Mouse (Mus musculus) small intestine, adult 2 months (tissue): ENCODE measurements at regions not wholly inside any gene's neighbourhood (a gene's known extent, or its start where the extent isn't known, plus 50 kb on each side); places are given as distances from the start of the nearest gene placed in this dataset.

Experiments used
- H3K27ac ChIP-seq: fragments of 200-500 bp; 2 replicates; pipeline ENCODE4 v1.5.1; 2012; ENCODE audit warnings: low read depth, low read length, control low read depth, inconsistent platforms; ENCODE audit not compliant: insufficient read depth
- H3K27me3 ChIP-seq: fragments of 200-500 bp; 2 replicates; pipeline ENCODE4 v1.6.1; 2012; ENCODE audit warnings: mild to moderate bottlenecking, moderate library complexity, low read length, inconsistent platforms; ENCODE audit not compliant: control insufficient read depth, insufficient read depth
- H3K36me3 ChIP-seq: fragments of 200-500 bp; 2 replicates; pipeline ENCODE4 v1.6.1; 2012; ENCODE audit warnings: mild to moderate bottlenecking, low read length, control low read depth, inconsistent platforms; ENCODE audit not compliant: control insufficient read depth, insufficient read depth
- H3K4me1 ChIP-seq: fragments of 200-500 bp; 2 replicates; pipeline ENCODE4 v1.6.1; 2012; ENCODE audit warnings: low read length, inconsistent platforms, mixed read lengths; ENCODE audit not compliant: control insufficient read depth, insufficient read depth, insufficient read length
- H3K4me3 ChIP-seq: fragments of 200-500 bp; 2 replicates; pipeline ENCODE4 v1.5.1; 2012; ENCODE audit warnings: low read depth, mild to moderate bottlenecking, control low read depth, inconsistent platforms, low read length, moderate library complexity
- CTCF ChIP-seq: fragments of 200-500 bp; IDR thresholded peaks from 2 replicates; pipeline ENCODE4 v1.5.1; 2012; ENCODE audit warnings: low read depth, mild to moderate bottlenecking, control low read depth, inconsistent platforms, low read length, moderate library complexity, mixed read lengths; ENCODE audit not compliant: insufficient replicate concordance, insufficient read length; ENCODE audit errors: extremely low read depth
- POLR2A ChIP-seq: fragments of 200-500 bp; IDR thresholded peaks from 2 replicates; pipeline ENCODE4 v1.6.1; 2012; ENCODE audit warnings: low read depth, mild to moderate bottlenecking, control low read depth, inconsistent platforms, low read length, moderate library complexity
- WGBS: fragments of 180-500 bp; shearing (Covaris S2); methylation state at CpG from one replicate; pipeline ENCODE4 v1.1.7; 2018; 5-methylcytosine and 5-hydroxymethylcytosine counted together

DNA sequence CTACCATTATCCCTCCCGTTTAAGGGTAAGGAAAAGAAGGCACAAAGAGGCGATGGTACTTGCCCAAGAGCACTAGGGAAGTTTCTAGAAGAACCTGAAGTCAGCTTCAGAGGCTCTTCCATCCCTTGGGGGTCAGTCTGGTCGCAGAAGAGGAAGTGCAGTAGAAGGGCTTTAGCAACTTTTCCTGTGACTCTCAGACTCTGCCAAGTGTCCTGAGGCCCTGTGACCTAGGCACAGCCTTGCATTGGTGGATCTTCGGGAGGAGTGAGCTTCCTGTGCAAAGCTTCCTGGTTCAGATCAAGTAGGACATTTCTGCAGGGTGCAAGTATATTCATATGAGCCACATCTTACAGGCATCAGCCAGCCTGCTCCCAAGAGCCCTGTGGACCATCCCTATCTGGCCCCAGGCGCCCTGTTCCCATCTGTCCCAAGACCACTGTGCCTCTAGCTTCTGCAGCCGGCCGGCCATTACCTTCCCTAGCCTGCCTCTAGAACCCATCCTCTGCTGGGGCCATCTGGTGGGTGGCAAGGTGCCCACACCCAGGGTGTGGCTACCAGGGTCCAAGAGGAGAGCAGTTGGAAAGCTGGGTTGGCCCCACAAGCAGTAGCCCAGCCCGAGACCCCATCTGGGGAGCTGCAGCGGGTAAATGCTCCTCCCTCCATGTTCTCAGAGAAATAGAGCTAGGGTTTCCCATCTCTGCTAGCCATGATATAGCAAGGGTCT lies 72.4 kb upstream of the Lhx1 start:
- WGBS, result 69% methylated on average over 9 of the region's 9 CpGs

DNA sequence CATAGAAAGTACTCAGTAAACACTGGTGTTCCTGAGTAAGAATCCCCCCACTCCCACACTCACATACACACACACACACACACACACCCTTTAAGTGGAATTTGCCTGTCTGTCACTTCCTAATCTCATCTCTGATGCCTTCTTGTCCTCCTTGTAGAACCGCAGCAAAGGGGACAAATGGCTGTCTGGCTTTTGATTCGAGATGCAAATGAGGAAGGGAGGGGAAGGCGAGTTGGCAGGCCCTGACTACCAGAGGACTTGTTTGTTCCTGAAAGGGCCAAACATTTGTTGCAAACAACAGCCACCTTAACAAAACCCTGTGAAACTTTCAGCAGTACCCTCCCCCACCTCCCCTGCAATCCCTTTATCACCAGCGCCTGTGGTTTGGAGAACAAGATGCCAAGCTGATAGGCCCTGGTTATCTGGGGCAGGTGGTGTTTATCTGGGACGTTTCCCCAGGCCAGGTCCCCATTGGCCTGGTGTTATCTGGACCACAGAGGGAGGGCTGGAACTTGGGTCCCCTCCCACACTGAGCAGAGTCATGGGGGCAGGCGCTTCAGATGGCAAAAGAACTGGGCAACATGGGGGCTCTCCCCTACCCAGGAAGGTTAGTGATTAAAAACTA lies 67.5 kb upstream of the Lhx1 start:
- TF ChIP-seq POLR2A (no peak), CTCF (no peak)
- 11% methylated on average over 6 of the region's 6 CpGs for WGBS
- H3K36me3 ChIP-seq, result no peaks in the 10 kb centered on the region
- peaks cover 7% of the 10 kb centered on the region; the same call in 1 of the 2 replicates for H3K4me1 ChIP-seq
- H3K4me3 ChIP-seq, result no peak overlapping the region
- H3K27me3 ChIP-seq, result no peaks in the 10 kb centered on the region; the same call in 1 of the 2 replicates
- H3K27ac ChIP-seq, result no peak overlapping the region

More for the DNA sequence above, 72.4 kb upstream of the Lhx1 start:
- Histone ChIP-seq H3K27me3 (no peaks in the 10 kb centered on the region; the same call in 1 of the 2 replicates), H3K4me1 (peaks cover 3% of the 10 kb centered on the region; the same call in 1 of the 2 replicates), H3K27ac (no peak overlapping the region), H3K4me3 (no peak overlapping the region), H3K36me3 (no peaks in the 10 kb centered on the region)
- TF ChIP-seq POLR2A (no peak), CTCF (no peak)

DNA sequence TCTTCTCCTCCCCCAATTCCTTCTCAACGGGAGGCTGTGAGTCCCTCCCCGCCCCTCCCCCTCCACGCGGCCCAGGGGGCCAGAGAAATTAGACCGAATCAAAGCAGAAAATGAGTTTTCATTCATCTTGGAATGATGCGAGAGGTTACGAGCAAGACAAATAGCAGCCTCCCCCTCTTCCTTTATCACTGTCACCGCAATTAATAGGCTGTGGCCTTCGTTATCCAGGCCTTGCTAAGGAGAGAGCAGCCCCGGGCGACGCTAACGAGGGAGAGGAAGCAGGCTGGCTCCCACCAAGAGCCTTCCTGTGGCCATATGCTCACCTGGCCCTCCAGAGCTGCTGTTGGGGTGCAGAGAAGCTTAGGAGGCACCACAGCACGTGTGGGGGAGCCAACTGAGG lies 61.8 kb upstream of the Lhx1 start:
- WGBS, result 49% methylated on average over 14 of the region's 14 CpGs
- Histone ChIP-seq H3K4me3 (no peak overlapping the region), H3K36me3 (no peaks in the 10 kb centered on the region), H3K27me3 (no peaks in the 10 kb centered on the region), H3K27ac (no peak overlapping the region), H3K4me1 (peaks cover under 1% of the 10 kb centered on the region; the same call in 1 of the 2 replicates)
- TF ChIP-seq CTCF (no peak), POLR2A (no peak)

DNA sequence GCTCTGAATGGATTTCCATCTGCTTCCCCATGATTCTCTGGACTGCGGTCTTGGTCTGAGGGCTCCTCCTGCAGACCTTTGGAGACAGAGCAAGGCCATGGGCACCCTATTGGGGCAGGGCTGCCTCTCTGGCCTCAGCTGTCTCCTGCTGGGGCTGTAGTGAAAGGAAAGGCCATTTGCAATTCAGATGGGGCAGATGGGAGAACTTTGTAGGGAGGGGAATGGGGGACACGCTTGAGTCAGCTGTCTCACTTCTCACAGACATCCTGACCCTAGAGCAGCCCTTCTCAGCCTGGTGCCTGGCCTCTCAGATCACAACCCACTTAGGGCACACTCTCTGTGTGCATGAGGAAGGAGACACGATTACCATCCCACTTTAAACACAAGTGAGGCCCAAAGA lies 60.3 kb upstream of the Lhx1 start:
- Histone ChIP-seq H3K27ac (no peak overlapping the region), H3K4me3 (no peak overlapping the region), H3K27me3 (no peaks in the 10 kb centered on the region), H3K4me1 (no peaks in the 10 kb centered on the region), H3K36me3 (no peaks in the 10 kb centered on the region)
- 60% methylated on average over 3 of the region's 3 CpGs for WGBS
- TF ChIP-seq POLR2A (no peak), CTCF (no peak)

DNA sequence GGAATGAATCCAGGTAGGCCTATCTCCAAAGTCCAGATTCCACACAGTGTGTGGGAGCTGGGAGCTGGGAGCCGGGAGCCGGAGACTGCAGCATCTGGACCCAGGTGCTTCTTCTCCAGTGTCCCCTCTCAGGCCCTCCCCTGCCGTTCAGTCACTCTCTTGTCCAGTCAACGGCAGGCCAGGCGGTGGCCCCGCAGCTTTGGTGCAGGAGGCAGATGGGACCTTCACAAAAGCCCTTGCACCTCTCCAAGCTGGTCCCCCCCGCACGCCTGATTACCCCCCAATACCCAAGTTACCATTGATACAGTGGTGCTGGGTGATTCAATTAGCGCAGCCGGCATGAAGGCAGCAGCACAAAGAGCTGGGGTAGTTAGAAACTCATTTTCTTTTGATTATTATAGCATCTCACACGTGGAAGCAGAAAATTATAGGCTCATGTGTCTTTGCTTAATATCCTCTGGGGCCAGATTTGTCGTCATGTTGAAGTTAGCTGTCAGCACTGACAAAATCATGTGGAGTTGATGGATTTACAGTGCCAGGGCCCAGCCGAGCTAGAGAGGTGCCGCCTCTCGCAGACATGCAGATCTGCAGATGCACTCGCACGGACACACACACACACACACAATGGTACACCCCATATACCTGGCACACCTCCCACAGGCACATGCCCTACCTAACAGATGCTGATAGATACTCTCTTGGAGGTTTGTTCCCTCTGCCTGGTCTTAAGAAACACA lies 53.6 kb upstream of the Lhx1 start:
- TF ChIP-seq POLR2A (no peak), CTCF (no peak)
- H3K36me3 ChIP-seq, result no peaks in the 10 kb centered on the region
- H3K27ac ChIP-seq, result no peak overlapping the region
- H3K4me1 ChIP-seq, result no peaks in the 10 kb centered on the region
- no peaks in the 10 kb centered on the region for H3K27me3 ChIP-seq
- 77% methylated on average over 17 of the region's 17 CpGs for WGBS
- no peak overlapping the region for H3K4me3 ChIP-seq
